28 mouse cellular contexts compared by ENCODE assay signal in the genomic region with DNA sequence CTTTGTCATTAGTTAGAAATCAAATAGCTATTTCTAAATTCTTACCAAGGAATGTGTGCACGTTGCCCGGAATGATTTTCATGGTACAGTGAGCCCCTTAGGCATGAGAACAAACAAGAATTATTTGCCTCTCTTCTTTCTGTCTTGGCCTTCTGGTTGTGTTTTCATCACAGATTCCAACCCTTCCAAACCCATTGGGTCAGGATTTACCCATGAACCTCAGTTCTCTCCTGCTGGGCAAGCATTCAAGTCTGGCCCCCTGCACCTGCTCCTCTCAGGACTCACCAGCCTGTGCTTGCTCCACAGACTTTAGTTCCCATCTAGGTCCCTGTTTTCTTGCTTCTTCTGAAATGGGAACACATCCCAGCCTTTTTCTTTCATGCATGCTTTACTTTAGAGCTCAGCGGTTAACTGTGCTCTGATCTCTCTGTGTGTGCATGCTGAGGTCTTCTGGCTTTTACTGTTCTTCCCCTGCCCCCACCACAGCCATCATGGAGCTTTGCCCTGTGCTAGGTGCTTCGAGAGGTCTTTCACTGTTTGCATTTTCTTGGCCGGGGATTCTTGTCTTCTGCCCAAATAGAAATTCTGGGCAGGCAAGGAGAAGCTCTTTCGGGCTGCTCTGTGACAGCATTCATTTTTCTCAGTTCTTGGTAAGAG. TPM values are rescaled to one million over a fixed set of nuclear protein-coding genes. Genes with fewer than 3 reads are reported as not detected.
DNase-seq lines count a peak whose midpoint lies in the region; ATAC-seq lines count a peak whose summit lies in the region.
"Had no signal": no experiment of that assay in that cellular context is flagged by ENCODE, and none has a peak within 500 bp of the region (broad histone marks: within the 10 kb centered on the region; RNA-seq: fewer than 3 reads in every experiment).

No protein-coding gene starts in this region.

- H3K27ac ChIP-seq in embryonic facial prominence, embryonic 13.5 days, result 0 out of 2 replicates have a peak overlapping the region, but pooled peaks have one; percentile 17
- H3K27ac ChIP-seq in embryonic facial prominence, embryonic 10.5 days (replicated peaks), result no peak overlapping the region
- no peak overlapping the region for H3K27ac ChIP-seq in kidney, embryonic 16.5 days (ENCODE audit: low read length)
- H3K27ac ChIP-seq in embryonic facial prominence, embryonic 14.5 days (replicated peaks; ENCODE audit: low read depth, low read length), result no peak overlapping the region
- H3K27ac ChIP-seq: kidney, postnatal 0 days; limb, embryonic 12.5 days; macrophage; neural tube, embryonic 13.5 days; stomach, embryonic 15.5 days had no signal

- H3K9me3 ChIP-seq in embryonic facial prominence, embryonic 13.5 days, result no peaks in the 10 kb centered on the region
- H3K9me3 ChIP-seq in embryonic facial prominence, embryonic 10.5 days, result no peaks in the 10 kb centered on the region
- no peaks in the 10 kb centered on the region for H3K9me3 ChIP-seq in kidney, embryonic 16.5 days (ENCODE audit: low read length)
- no peaks in the 10 kb centered on the region for H3K9me3 ChIP-seq in embryonic facial prominence, embryonic 14.5 days (ENCODE audit: control insufficient read depth, low read length)
- H3K9me3 ChIP-seq: limb, embryonic 12.5 days; neural tube, embryonic 13.5 days; stomach, embryonic 15.5 days had no signal

- ATAC-seq in embryonic facial prominence, embryonic 13.5 days (ENCODE audit: insufficient number of reproducible peaks, insufficient read depth, low FRiP score, low TSS enrichment, low read depth), result no peak
- ATAC-seq in kidney, embryonic 16.5 days (ENCODE audit: low FRiP score, low TSS enrichment), result no peak
- peak; percentile 60; the same call in 1 of the 2 replicates for ATAC-seq in embryonic facial prominence, embryonic 14.5 days (ENCODE audit: low read depth)
- ATAC-seq: CD4-positive, CD25-positive, alpha-beta regulatory T cell, adult 4 months; intestine, postnatal 0 days; liver, postnatal 0 days; lung, postnatal 0 days; midbrain, embryonic 16.5 days had no signal

- H3K4me2 ChIP-seq in embryonic facial prominence, embryonic 13.5 days, result no peak overlapping the region
- no peak overlapping the region for H3K4me2 ChIP-seq in kidney, embryonic 16.5 days (replicated peaks; ENCODE audit: low read depth, low read length)
- no peak overlapping the region for H3K4me2 ChIP-seq in embryonic facial prominence, embryonic 14.5 days (ENCODE audit: low read depth, low read length)
- H3K4me2 ChIP-seq: limb, embryonic 12.5 days; liver, embryonic 11.5 days; neural tube, embryonic 13.5 days; stomach, embryonic 15.5 days had no signal

- H3K36me3 ChIP-seq in embryonic facial prominence, embryonic 13.5 days, result no peaks in the 10 kb centered on the region
- no peaks in the 10 kb centered on the region for H3K36me3 ChIP-seq in embryonic facial prominence, embryonic 10.5 days (replicated peaks)
- no peaks in the 10 kb centered on the region for H3K36me3 ChIP-seq in kidney, embryonic 16.5 days (ENCODE audit: insufficient read depth, low read length)
- no peaks in the 10 kb centered on the region for H3K36me3 ChIP-seq in embryonic facial prominence, embryonic 14.5 days (ENCODE audit: control insufficient read depth, insufficient read depth, low read length)
- H3K36me3 ChIP-seq: limb, embryonic 12.5 days; neural tube, embryonic 13.5 days; stomach, embryonic 15.5 days had no signal

- intact Hi-C loops in gastrocnemius, postnatal 14 days (cut with DNase I; ENCODE audit: low total_unique reads), result no loop called here

- no peak for DNase-seq in embryonic facial prominence, embryonic 10.5 days (ENCODE audit: low spot score)
- DNase-seq in gastrocnemius, postnatal 14 days, result peak; percentile 30
- no peak for DNase-seq in gastrocnemius, adult 8-10 months (ENCODE audit: low spot score in 2 of 2)
- DNase-seq in kidney, adult 9 months, result peak; percentile 22
- peak; percentile 55 for DNase-seq in embryonic facial prominence, embryonic 14.5 days (ENCODE audit: low spot score)
- DNase-seq in urinary bladder, adult 2 months (ENCODE audit: low spot score), result no peak
- DNase-seq: adrenal gland, adult 2 months; cerebellum, adult 18-20 months; gastrocnemius, postnatal 25 days; liver, postnatal 0 days; retina, postnatal 1 day; right cerebral cortex, postnatal 4 days; thymus, adult 18-20 months; thymus, postnatal 4 days had no signal

- no peak overlapping the region for H3K4me3 ChIP-seq in embryonic facial prominence, embryonic 13.5 days
- H3K4me3 ChIP-seq in embryonic facial prominence, embryonic 10.5 days, result no peak overlapping the region
- no peak overlapping the region for H3K4me3 ChIP-seq in kidney, embryonic 16.5 days (ENCODE audit: low read length)
- H3K4me3 ChIP-seq in embryonic facial prominence, embryonic 14.5 days (ENCODE audit: low read depth, low read length), result no peak overlapping the region
- H3K4me3 ChIP-seq: erythroblast, embryonic 14.5 days; limb, embryonic 12.5 days; myocyte; neural tube, embryonic 13.5 days; stomach, embryonic 15.5 days had no signal

- WGBS in embryonic facial prominence, embryonic 13.5 days, result 78% methylated on average over 6 of the region's 6 CpGs
- 89% methylated on average over 6 of the region's 6 CpGs for WGBS in embryonic facial prominence, embryonic 10.5 days
- 79% methylated on average over 6 of the region's 6 CpGs for WGBS in kidney, embryonic 16.5 days
- WGBS in embryonic facial prominence, embryonic 14.5 days, result 74% methylated on average over 6 of the region's 6 CpGs

- H3K4me1 ChIP-seq in embryonic facial prominence, embryonic 13.5 days, result peaks cover 20% of the 10 kb centered on the region
- H3K4me1 ChIP-seq in embryonic facial prominence, embryonic 10.5 days, result peaks cover 12% of the 10 kb centered on the region
- H3K4me1 ChIP-seq in kidney, embryonic 16.5 days (ENCODE audit: insufficient read depth, low read length), result peaks cover 15% of the 10 kb centered on the region; the same call in 1 of the 2 replicates
- peaks cover 14% of the 10 kb centered on the region for H3K4me1 ChIP-seq in embryonic facial prominence, embryonic 14.5 days (ENCODE audit: control insufficient read depth, insufficient read depth, low read length)

- H3K27me3 ChIP-seq in embryonic facial prominence, embryonic 13.5 days, result no peaks in the 10 kb centered on the region
- no peaks in the 10 kb centered on the region for H3K27me3 ChIP-seq in embryonic facial prominence, embryonic 10.5 days (replicated peaks; ENCODE audit: low read depth, poor library complexity, severe bottlenecking)
- H3K27me3 ChIP-seq in kidney, embryonic 16.5 days (ENCODE audit: insufficient read depth, low read length), result no peaks in the 10 kb centered on the region
- no peaks in the 10 kb centered on the region for H3K27me3 ChIP-seq in embryonic facial prominence, embryonic 14.5 days (replicated peaks; ENCODE audit: control insufficient read depth, insufficient read depth, low read length)
- H3K27me3 ChIP-seq: limb, embryonic 12.5 days; neural tube, embryonic 13.5 days; stomach, embryonic 15.5 days had no signal

- H3K9ac ChIP-seq in embryonic facial prominence, embryonic 13.5 days, result no peak overlapping the region
- H3K9ac ChIP-seq in kidney, embryonic 16.5 days (replicated peaks; ENCODE audit: low read length), result no peak overlapping the region
- H3K9ac ChIP-seq in embryonic facial prominence, embryonic 14.5 days (ENCODE audit: low read depth, low read length), result no peak overlapping the region
- H3K9ac ChIP-seq: limb, embryonic 12.5 days; liver, postnatal 0 days; neural tube, embryonic 13.5 days; stomach, embryonic 15.5 days had no signal

RNA-seq across cellular contexts. Expression of gene Alg14, which starts 44.8 kb away (rescaled TPM):
- 37.0 and 44.5 TPM in 2 replicates for polyA plus RNA-seq in embryonic facial prominence, embryonic 13.5 days (2015; fragmentation: Nextera tagmentation; extraction: Ambion mirVana)
- 30.7 and 34.3 TPM in 2 replicates for polyA plus RNA-seq in embryonic facial prominence, embryonic 10.5 days (2016; fragmentation: Nextera tagmentation; extraction: Ambion mirVana)
- total RNA-seq in gastrocnemius, postnatal 14 days (2021), result 10 to 100 TPM in 1 of 2 experiments, 1 to 10 TPM in 1; 8.7 to 12.4 TPM
- 1 to 10 TPM; 5.2 to 9.5 (median 6.4) TPM for total RNA-seq in gastrocnemius, adult 8-10 months (2022)
- polyA plus RNA-seq in kidney, embryonic 16.5 days (2015; fragmentation: Nextera tagmentation; extraction: Ambion mirVana), result 42.0 and 43.5 TPM in 2 replicates
- 38.8 and 49.6 TPM in 2 replicates for polyA plus RNA-seq in embryonic facial prominence, embryonic 14.5 days (2014; fragmentation: Nextera tagmentation; extraction: Ambion mirVana)
- polyA plus RNA-seq in urinary bladder, adult 2 months (2012; rRNA removed), result 25.0 TPM in 2 replicates

RNA-seq across cellular contexts. Expression of gene Tmem56, which starts 53.5 kb away (rescaled TPM):
- polyA plus RNA-seq in embryonic facial prominence, embryonic 13.5 days (2015; fragmentation: Nextera tagmentation; extraction: Ambion mirVana), result 0.74 and 0.99 TPM in 2 replicates
- 0.81 and 0.84 TPM in 2 replicates for polyA plus RNA-seq in embryonic facial prominence, embryonic 10.5 days (2016; fragmentation: Nextera tagmentation; extraction: Ambion mirVana)
- total RNA-seq in gastrocnemius, postnatal 14 days (2021), result 1 to 10 TPM; 9.4 to 9.5 TPM
- 10 to 100 TPM; 48.9 to 78.7 (median 69.6) TPM for total RNA-seq in gastrocnemius, adult 8-10 months (2022)
- polyA plus RNA-seq in kidney, embryonic 16.5 days (2015; fragmentation: Nextera tagmentation; extraction: Ambion mirVana), result 1.5 and 1.6 TPM in 2 replicates
- 1.6 and 3.0 TPM in 2 replicates for polyA plus RNA-seq in embryonic facial prominence, embryonic 14.5 days (2014; fragmentation: Nextera tagmentation; extraction: Ambion mirVana)
- 6.8 and 8.6 TPM in 2 replicates for polyA plus RNA-seq in urinary bladder, adult 2 months (2012; rRNA removed)
- polyA plus RNA-seq: CD4-positive, CD25-positive, alpha-beta regulatory T cell, adult 4 months; macrophage had no signal

Comparison
In these comparisons a context has a peak if more than half of its experiments do, and no peak if none do; other contexts are left out.
1. DNase-seq: peak in gastrocnemius, postnatal 14 days (single experiment), kidney, adult 9 months (single experiment) and embryonic facial prominence, embryonic 14.5 days (single experiment); none in embryonic facial prominence, embryonic 10.5 days (single experiment), gastrocnemius, adult 8-10 months (0 of 2) and urinary bladder, adult 2 months (single experiment).